Mouse (Mus musculus) neural tube, embryonic 14.5 days (tissue): ENCODE results near the gene Srsf5. TPM values are rescaled to one million over a fixed set of nuclear protein-coding genes. Genes with fewer than 3 reads are reported as not detected.
"Not testable (repeated sequence)": the region's sequence is repeated elsewhere in the genome, so short reads cannot be mapped to it uniquely, and the experiment has no call there.

Experiments used
- ATAC-seq: fragments of 200-750 bp; cut with Nextera tagmentation; 2 replicates; pipeline ENCODE4 v1.8.0; 2017; ENCODE audit warnings: low read depth, mild to moderate bottlenecking, moderate TSS enrichment, moderate library complexity
- H3K27ac ChIP-seq: fragments of 300-500 bp; sonication (generic); 2 replicates; pipeline ENCODE4 v1.5.1; 2014; ENCODE audit warnings: low read depth, mild to moderate bottlenecking, control low read depth, low read length, moderate library complexity, mixed read lengths
- H3K27me3 ChIP-seq: fragments of 300-500 bp; sonication (generic); 2 replicates; pipeline ENCODE4 v1.6.1; 2014; ENCODE audit warnings: low read length; ENCODE audit not compliant: control insufficient read depth, insufficient read depth
- H3K36me3 ChIP-seq: fragments of 300-500 bp; sonication (generic); 2 replicates; pipeline ENCODE4 v1.6.1; 2014; ENCODE audit warnings: low read length, mixed read lengths; ENCODE audit not compliant: control insufficient read depth, insufficient read depth
- H3K4me1 ChIP-seq: fragments of 300-500 bp; sonication (generic); 2 replicates; pipeline ENCODE4 v1.6.1; 2014; ENCODE audit warnings: low read length; ENCODE audit not compliant: control insufficient read depth, insufficient read depth
- H3K4me2 ChIP-seq: fragments of 300-500 bp; sonication (generic); 2 replicates; pipeline ENCODE4 v1.6.1; 2014; ENCODE audit warnings: mild to moderate bottlenecking, low read depth, low read length, control low read depth
- H3K4me3 ChIP-seq: fragments of 300-500 bp; sonication (generic); 2 replicates; pipeline ENCODE4 v1.5.1; 2014; ENCODE audit warnings: low read depth, low read length, control low read depth, mixed read lengths
- H3K9ac ChIP-seq: fragments of 300-500 bp; sonication (generic); replicated peaks from 2 replicates; pipeline ENCODE4 v1.6.1; 2014; ENCODE audit warnings: low read depth, mild to moderate bottlenecking, control low read depth, low read length, mixed read lengths
- H3K9me3 ChIP-seq: fragments of 300-500 bp; sonication (generic); 2 replicates; pipeline ENCODE4 v1.6.1; 2016; ENCODE audit warnings: low read length; ENCODE audit not compliant: control insufficient read depth
- WGBS: fragments of 180-500 bp; shearing (Covaris S2); extraction: QIAGEN DNeasy Blood & Tissue Kit; methylation state at CpG from one replicate; pipeline ENCODE4 v1.1.7; 2014; 5-methylcytosine and 5-hydroxymethylcytosine counted together
- polyA plus RNA-seq: library from polyadenylated mRNA; unstranded; fragments of >200 nt; fragmentation: Nextera tagmentation; extraction: Ambion mirVana; gene quantifications from 2 replicates; pipeline ENCODE4 v1.2.1, GENCODE M21; 2014

Srsf5 gene
- polyA plus RNA-seq, 1 experiment from 2014 or later = 205 TPM

DNA sequence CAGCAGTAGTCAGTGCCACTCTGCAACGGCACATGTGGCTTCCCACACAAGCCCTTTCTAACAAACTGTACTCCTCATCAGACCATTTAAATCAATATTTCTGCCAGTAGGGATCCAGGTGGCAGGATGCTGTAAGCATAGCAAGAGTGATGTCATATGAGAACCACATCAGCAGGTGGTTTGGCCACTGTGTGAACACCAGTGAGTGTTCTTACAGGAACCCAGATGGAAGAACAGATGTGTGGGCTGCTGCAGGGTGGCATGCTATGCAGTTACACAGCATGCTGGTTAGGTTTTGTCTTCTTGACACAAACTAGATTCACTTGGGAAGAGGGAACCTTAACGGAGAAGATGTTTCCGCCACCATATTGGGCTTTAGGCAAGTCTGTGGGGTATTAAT, 3.4 kb upstream of the Srsf5 start:
- Histone ChIP-seq H3K9ac (no peak overlapping the region), H3K4me2 (no peak overlapping the region), H3K27me3 (no peaks in the 10 kb centered on the region; the same call in 1 of the 2 replicates), H3K36me3 (no peaks in the 10 kb centered on the region; the same call in 1 of the 2 replicates), H3K4me1 (0 out of 2 replicates have a peak, but pooled peaks cover 4% of the 10 kb centered on the region), H3K4me3 (no peak overlapping the region), H3K9me3 (no peaks in the 10 kb centered on the region), H3K27ac (no peak overlapping the region)
- ATAC-seq = no peak
- WGBS = 98% methylated on average over 3 of the region's 3 CpGs

DNA sequence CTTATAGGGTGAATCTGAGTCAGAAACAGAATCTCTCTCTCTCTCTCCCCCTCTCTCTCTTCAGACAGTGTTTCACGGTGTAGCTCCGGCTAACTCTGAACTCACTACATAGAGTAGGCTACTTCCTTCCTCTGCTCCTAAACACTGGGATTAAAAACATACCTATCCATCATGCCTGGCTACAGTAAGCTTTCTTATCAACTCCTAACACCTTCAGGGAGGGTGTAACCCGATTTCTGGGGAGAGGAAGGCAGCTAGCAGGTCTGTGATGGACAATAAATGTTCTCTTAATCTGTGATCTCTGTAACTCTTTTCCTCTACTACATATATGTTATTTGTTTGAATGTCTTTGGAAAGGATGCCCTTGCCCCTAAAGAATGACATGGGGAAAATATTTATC, 1.9 kb upstream of the Srsf5 start:
- Histone ChIP-seq H3K36me3 (peaks cover 12% of the 10 kb centered on the region), H3K9ac (no peak overlapping the region), H3K9me3 (no peaks in the 10 kb centered on the region), H3K27me3 (no peaks in the 10 kb centered on the region; the same call in 1 of the 2 replicates), H3K4me3 (no peak overlapping the region), H3K4me1 (0 out of 2 replicates have a peak, but pooled peaks cover 4% of the 10 kb centered on the region), H3K27ac (no peak overlapping the region), H3K4me2 (no peak overlapping the region)
- no peak for ATAC-seq
- 89% methylated on average over 3 of the region's 3 CpGs for WGBS

DNA sequence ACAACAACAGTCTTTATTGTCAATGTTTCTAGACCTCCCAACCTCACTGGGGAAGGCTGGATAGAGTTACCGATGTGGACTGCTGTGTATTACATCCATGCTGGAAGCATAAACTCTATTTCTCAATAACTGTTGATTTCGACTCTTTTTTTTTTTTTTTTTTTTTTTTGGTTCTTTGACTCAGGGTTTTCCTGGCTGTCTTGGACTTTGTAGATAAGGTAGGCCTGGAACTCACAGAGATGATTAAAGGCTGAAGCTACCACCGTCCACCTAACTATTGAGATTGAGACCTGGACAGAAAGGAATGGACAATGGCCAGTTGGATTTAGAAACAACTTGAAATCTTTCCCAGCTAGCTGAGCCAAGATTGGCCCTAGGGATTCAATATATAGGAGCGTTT, 1.1 kb upstream of the Srsf5 start:
- WGBS = 98% methylated on average over 4 of the region's 4 CpGs
- H3K9me3 ChIP-seq = no peaks in the 10 kb centered on the region
- no peak overlapping the region for H3K4me2 ChIP-seq
- no peak overlapping the region for H3K9ac ChIP-seq
- no peak overlapping the region for H3K4me3 ChIP-seq
- H3K36me3 ChIP-seq = peaks cover 19% of the 10 kb centered on the region
- no peak for ATAC-seq
- H3K27ac ChIP-seq = no peak overlapping the region
- H3K27me3 ChIP-seq = no peaks in the 10 kb centered on the region; the same call in 1 of the 2 replicates
- 0 out of 2 replicates have a peak, but pooled peaks cover 4% of the 10 kb centered on the region for H3K4me1 ChIP-seq

DNA sequence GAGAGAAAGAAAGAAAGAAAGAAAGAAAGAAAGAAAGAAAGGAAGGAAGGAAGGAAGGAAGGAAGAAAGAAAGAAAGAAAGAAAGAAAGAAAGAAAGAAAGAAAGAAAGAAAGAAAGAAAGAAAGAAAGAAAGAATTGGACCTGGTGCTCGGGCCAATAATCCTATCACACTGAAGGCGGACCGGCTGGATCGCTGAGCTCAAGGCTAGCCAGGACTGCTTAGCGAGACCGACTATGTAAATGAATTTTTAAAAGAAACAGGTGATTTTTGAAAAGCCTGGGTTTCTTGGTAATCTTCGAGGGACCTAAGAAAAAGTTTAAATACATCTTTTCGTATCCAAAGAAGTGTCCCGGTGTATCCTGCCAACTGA, 356 bp upstream of the Srsf5 start:
- not testable (repeated sequence) for H3K4me1 ChIP-seq, H3K9me3 ChIP-seq, H3K27ac ChIP-seq, H3K27me3 ChIP-seq
- Histone ChIP-seq H3K36me3 (peaks cover 20% of the 10 kb centered on the region), H3K4me2 (peak overlapping the region; percentile 33; the same call in 1 of the 2 replicates), H3K9ac (0 out of 2 replicates have a peak overlapping the region, but pooled peaks have one; percentile 96), H3K4me3 (peak overlapping the region; percentile 96)
- peak; percentile 26; the same call in 1 of the 2 replicates for ATAC-seq
- WGBS = 1% methylated on average over 9 of the region's 9 CpGs

DNA sequence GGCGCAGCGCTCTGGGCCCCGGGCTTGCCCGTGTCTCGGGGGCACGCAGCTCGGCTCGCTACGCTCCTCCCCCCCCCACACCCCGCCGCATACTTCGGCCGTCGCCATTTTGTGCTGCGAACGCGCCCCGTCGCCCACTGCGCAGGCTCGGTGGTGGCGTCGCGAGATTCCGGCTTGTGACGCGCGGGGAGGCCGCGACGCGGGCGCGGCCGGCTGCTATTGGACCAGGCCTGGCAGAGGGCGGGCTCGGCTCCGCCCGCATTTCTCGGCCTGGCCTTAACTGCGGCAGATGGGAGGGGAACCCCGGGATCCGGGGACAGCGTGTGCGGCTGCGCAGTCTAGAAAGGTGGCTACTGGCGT, 672 bp downstream of the Srsf5 start:
- peak overlapping the region; percentile 97 for H3K27ac ChIP-seq
- peak; percentile 98 for ATAC-seq
- 0 out of 2 replicates have a peak, but pooled peaks cover 4% of the 10 kb centered on the region for H3K4me1 ChIP-seq
- H3K4me3 ChIP-seq = peak overlapping the region; percentile 96
- no peaks in the 10 kb centered on the region for H3K9me3 ChIP-seq
- under 1% methylated on average over 39 of the region's 47 CpGs for WGBS
- H3K36me3 ChIP-seq = peaks cover 24% of the 10 kb centered on the region
- peak overlapping the region; percentile 96 for H3K9ac ChIP-seq
- H3K4me2 ChIP-seq = peak overlapping the region; percentile 66
- H3K27me3 ChIP-seq = no peaks in the 10 kb centered on the region; the same call in 1 of the 2 replicates

DNA sequence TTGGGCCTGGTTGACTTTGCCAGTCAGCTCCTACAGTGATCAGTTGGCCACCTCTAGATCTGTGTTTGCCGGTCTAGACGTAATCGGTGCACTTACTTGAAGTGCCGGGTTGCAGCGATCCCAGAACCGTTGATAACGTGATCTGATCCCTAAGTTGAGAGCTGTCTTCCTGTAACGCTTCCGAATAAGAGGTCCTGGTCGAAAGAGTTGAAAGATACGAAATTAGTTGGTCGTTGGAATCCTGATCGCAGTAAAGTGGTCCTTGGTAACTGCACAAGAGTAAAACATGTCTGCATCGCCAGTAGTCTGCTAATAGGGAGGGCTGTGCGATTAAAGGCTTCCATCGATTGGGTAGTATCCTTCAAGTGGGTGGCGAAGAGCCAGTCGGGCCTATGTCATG, 2.9 kb downstream of the Srsf5 start:
- WGBS = 95% methylated on average over 18 of the region's 18 CpGs
- Histone ChIP-seq H3K4me1 (0 out of 2 replicates have a peak, but pooled peaks cover 4% of the 10 kb centered on the region), H3K9ac (no peak overlapping the region), H3K27ac (no peak overlapping the region), H3K27me3 (no peaks in the 10 kb centered on the region; the same call in 1 of the 2 replicates), H3K36me3 (peaks cover 32% of the 10 kb centered on the region), H3K4me3 (no peak overlapping the region), H3K4me2 (no peak overlapping the region), H3K9me3 (no peaks in the 10 kb centered on the region)
- no peak for ATAC-seq

DNA sequence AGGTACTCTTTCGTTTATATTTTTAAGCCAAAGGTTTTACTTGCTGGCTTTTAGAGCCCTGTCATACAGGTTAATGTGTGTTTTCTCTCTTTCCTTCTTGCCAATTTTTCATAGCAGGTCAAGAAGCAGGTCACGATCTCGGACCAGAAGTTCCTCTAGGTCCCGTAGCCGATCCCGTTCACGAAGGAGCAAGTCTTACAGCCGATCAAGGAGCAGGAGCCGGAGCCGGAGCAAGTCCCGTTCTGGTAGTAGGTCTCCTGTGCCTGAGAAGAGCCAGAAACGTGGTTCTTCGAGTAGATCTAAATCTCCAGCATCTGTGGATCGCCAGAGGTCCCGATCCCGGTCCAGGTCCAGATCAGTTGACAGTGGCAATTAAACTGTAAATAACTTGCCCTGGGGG, 4.3 kb downstream of the Srsf5 start:
- H3K4me3 ChIP-seq, H3K4me1 ChIP-seq, H3K9ac ChIP-seq, H3K27me3 ChIP-seq, H3K27ac ChIP-seq, H3K4me2 ChIP-seq, ATAC-seq, H3K9me3 ChIP-seq: not testable (repeated sequence)
- H3K36me3 ChIP-seq = peaks cover 40% of the 10 kb centered on the region
- 97% methylated on average over 15 of the region's 16 CpGs for WGBS

DNA sequence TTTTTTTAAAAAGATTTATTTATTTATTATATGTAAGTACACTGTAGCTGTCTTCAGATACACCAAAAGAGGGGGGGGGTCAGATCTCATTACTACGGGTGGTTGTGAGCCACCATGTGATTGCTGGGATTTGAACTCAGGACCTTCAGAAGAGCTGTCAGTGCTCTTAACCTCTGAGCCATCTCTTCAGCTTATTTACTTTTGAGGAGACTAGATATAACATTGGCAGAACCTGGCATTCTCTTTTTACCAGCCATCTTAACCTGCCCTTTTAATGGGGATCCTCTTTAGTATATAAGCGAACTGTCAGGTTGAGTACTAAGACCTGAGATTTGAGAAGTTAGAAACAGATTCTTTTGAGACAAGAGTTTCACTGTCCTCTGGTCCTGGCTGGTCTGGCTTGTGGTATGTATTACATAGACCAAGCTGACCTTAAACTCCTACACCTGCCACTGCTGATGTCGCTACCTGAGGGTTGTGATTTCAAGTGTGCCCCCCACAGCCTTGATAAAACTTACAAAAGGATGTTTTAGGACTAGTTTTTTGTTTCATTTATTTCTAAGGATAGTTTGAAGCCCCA, 6.4 kb downstream of the Srsf5 start:
- ATAC-seq = no peak
- Histone ChIP-seq H3K9me3 (no peaks in the 10 kb centered on the region), H3K4me2 (no peak overlapping the region), H3K36me3 (peaks cover 47% of the 10 kb centered on the region), H3K4me1 (0 out of 2 replicates have a peak, but pooled peaks cover under 1% of the 10 kb centered on the region), H3K4me3 (no peak overlapping the region), H3K27me3 (no peaks in the 10 kb centered on the region), H3K27ac (no peak overlapping the region), H3K9ac (no peak overlapping the region)
- WGBS = 95% methylated on average over 3 of the region's 3 CpGs

DNA sequence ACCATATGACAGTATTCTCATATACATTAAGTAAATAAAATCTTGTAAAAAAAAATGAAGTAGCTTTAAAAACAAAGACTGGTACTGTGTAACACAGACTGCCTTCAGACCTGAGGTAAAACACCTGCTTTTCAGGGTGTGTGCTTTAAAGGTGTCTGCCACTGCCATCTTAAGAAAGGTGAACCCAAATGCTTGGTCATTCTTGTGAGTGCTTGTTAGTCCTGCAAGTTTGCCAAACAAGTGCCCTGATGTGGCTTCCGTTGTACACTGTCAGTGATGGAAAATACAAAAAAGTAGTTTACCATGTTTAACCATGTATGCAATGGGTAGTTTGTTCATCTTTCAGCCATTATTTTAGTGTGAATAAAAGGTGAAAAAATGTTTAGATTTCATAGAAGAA, 7.2 kb downstream of the Srsf5 start:
- H3K4me1 ChIP-seq = no peaks in the 10 kb centered on the region
- no peaks in the 10 kb centered on the region for H3K27me3 ChIP-seq
- H3K4me3 ChIP-seq = no peak overlapping the region
- no peaks in the 10 kb centered on the region for H3K9me3 ChIP-seq
- peaks cover 46% of the 10 kb centered on the region for H3K36me3 ChIP-seq
- H3K9ac ChIP-seq = no peak overlapping the region
- no peak for ATAC-seq
- no peak overlapping the region for H3K4me2 ChIP-seq
- H3K27ac ChIP-seq = no peak overlapping the region
- 94% methylated on average over 1 of the region's 1 CpGs for WGBS
